27 mouse cellular contexts compared by ENCODE assay signal in the genomic region with DNA sequence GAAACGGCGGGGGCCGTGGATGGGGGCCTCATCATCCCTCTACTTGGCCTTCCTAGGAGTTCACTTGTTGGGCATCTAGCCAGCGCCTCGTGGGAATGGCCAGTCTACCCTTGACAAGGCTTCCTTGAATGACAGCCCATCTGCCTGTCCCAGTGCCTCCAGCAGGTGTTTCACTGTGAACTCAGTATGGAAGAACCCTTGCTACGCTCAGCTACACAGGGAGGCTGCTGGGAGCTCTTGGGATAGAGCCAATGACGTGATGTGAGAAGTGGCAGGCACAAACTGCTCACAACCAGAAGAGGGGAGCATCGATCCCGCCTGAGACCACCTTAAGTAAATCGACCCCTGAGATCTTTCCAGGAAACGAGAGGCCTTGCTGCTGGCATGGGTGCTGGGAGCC. TPM values are rescaled to one million over a fixed set of nuclear protein-coding genes. Genes with fewer than 3 reads are reported as not detected.
A peak's percentile ranks its signal among the peaks of the same experiment; 100 is the strongest.
DNase-seq lines count a peak whose midpoint lies in the region; ATAC-seq lines count a peak whose summit lies in the region.
"Had no signal": no experiment of that assay in that cellular context is flagged by ENCODE, and none has a peak within 500 bp of the region (broad histone marks: within the 10 kb centered on the region; RNA-seq: fewer than 3 reads in every experiment).

No protein-coding gene starts in this region.

- 71% methylated on average over 11 of the region's 11 CpGs for WGBS in embryonic facial prominence, embryonic 14.5 days
- WGBS in embryonic facial prominence, embryonic 10.5 days, result 84% methylated on average over 11 of the region's 11 CpGs
- 68% methylated on average over 11 of the region's 11 CpGs for WGBS in heart, embryonic 12.5 days

- peak; percentile 26 for DNase-seq in embryonic facial prominence, embryonic 14.5 days (ENCODE audit: low spot score)
- no peak for DNase-seq in embryonic facial prominence, embryonic 10.5 days (ENCODE audit: low spot score)
- DNase-seq in heart, postnatal 14 days, result no peak
- DNase-seq in left cerebral cortex, postnatal 4 days, result peak; percentile 42
- no peak for DNase-seq in left cerebral cortex, postnatal 36 days (ENCODE audit: low spot score in 2 of 2)
- no peak for DNase-seq in embryo, embryonic 11 days
- DNase-seq: adrenal gland, postnatal 10 days; adrenal gland, postnatal 36 days; B cell, adult 2 months; cerebellum, adult 11-12 months; cerebellum, adult 8-10 months; gastrocnemius, postnatal 25 days; heart, adult 18-20 months; kidney, adult 11 months; kidney, adult 8-10 months had no signal

- no peaks in the 10 kb centered on the region for H3K36me3 ChIP-seq in embryonic facial prominence, embryonic 14.5 days (ENCODE audit: control insufficient read depth, insufficient read depth, low read length)
- H3K36me3 ChIP-seq in embryonic facial prominence, embryonic 10.5 days (replicated peaks), result no peaks in the 10 kb centered on the region
- no peaks in the 10 kb centered on the region for H3K36me3 ChIP-seq in heart, embryonic 12.5 days
- H3K36me3 ChIP-seq: embryonic facial prominence, embryonic 15.5 days; forebrain, embryonic 12.5 days; G1E; heart, embryonic 13.5 days; hindbrain, embryonic 12.5 days had no signal

- ATAC-seq in embryonic facial prominence, embryonic 14.5 days (ENCODE audit: low read depth), result no peak
- no peak for ATAC-seq in heart, embryonic 12.5 days (ENCODE audit: insufficient number of reproducible peaks, low FRiP score)
- ATAC-seq: hindbrain, embryonic 16.5 days; inflammation-experienced regulatory T-cells, adult 6 months; Patski had no signal

- no peaks in the 10 kb centered on the region for H3K4me1 ChIP-seq in embryonic facial prominence, embryonic 14.5 days (ENCODE audit: control insufficient read depth, insufficient read depth, low read length)
- H3K4me1 ChIP-seq in embryonic facial prominence, embryonic 10.5 days, result peaks cover 16% of the 10 kb centered on the region; the same call in 1 of the 2 replicates
- H3K4me1 ChIP-seq in heart, embryonic 12.5 days (replicated peaks), result peaks cover 12% of the 10 kb centered on the region

- no peaks in the 10 kb centered on the region for H3K27me3 ChIP-seq in embryonic facial prominence, embryonic 14.5 days (replicated peaks; ENCODE audit: control insufficient read depth, insufficient read depth, low read length)
- no peaks in the 10 kb centered on the region for H3K27me3 ChIP-seq in embryonic facial prominence, embryonic 10.5 days (replicated peaks; ENCODE audit: low read depth, poor library complexity, severe bottlenecking)
- H3K27me3 ChIP-seq in heart, embryonic 12.5 days (replicated peaks), result no peaks in the 10 kb centered on the region; the same call in 1 of the 2 replicates
- H3K27me3 ChIP-seq: embryonic facial prominence, embryonic 15.5 days; forebrain, embryonic 12.5 days; heart, embryonic 13.5 days; hindbrain, embryonic 12.5 days; Patski had no signal

- no peak overlapping the region for H3K9ac ChIP-seq in embryonic facial prominence, embryonic 14.5 days (ENCODE audit: low read depth, low read length)
- H3K9ac ChIP-seq in heart, embryonic 12.5 days, result no peak overlapping the region
- H3K9ac ChIP-seq: embryonic facial prominence, embryonic 15.5 days; forebrain, embryonic 12.5 days; heart, embryonic 13.5 days; hindbrain, embryonic 12.5 days had no signal

- no peaks in the 10 kb centered on the region for H3K9me3 ChIP-seq in embryonic facial prominence, embryonic 14.5 days (ENCODE audit: control insufficient read depth, low read length)
- H3K9me3 ChIP-seq in embryonic facial prominence, embryonic 10.5 days, result peaks cover 3% of the 10 kb centered on the region; the same call in 1 of the 2 replicates
- peaks cover 15% of the 10 kb centered on the region; the same call in 1 of the 2 replicates for H3K9me3 ChIP-seq in heart, embryonic 12.5 days (replicated peaks)
- H3K9me3 ChIP-seq: embryonic facial prominence, embryonic 15.5 days; forebrain, embryonic 12.5 days; G1E; hindbrain, embryonic 12.5 days had no signal

- intact Hi-C loops in heart, postnatal 14 days (cut with DNase I), result no loop called here
- intact Hi-C loops in left cerebral cortex, postnatal 4 days (cut with DNase I), result no loop called here
- intact Hi-C loops in left cerebral cortex, postnatal 36 days (cut with DNase I), result no loop called here

- H3K4me3 ChIP-seq in embryonic facial prominence, embryonic 14.5 days (ENCODE audit: low read depth, low read length), result no peak overlapping the region
- no peak overlapping the region for H3K4me3 ChIP-seq in embryonic facial prominence, embryonic 10.5 days
- no peak overlapping the region for H3K4me3 ChIP-seq in heart, embryonic 12.5 days
- H3K4me3 ChIP-seq: embryonic facial prominence, embryonic 15.5 days; forebrain, embryonic 12.5 days; heart, embryonic 13.5 days; hindbrain, embryonic 12.5 days had no signal

- H3K4me2 ChIP-seq in embryonic facial prominence, embryonic 14.5 days (ENCODE audit: low read depth, low read length), result no peak overlapping the region
- H3K4me2 ChIP-seq in heart, embryonic 12.5 days, result no peak overlapping the region
- H3K4me2 ChIP-seq: embryonic facial prominence, embryonic 15.5 days; forebrain, embryonic 12.5 days; heart, embryonic 13.5 days; hindbrain, embryonic 12.5 days had no signal

- no peak overlapping the region for H3K27ac ChIP-seq in embryonic facial prominence, embryonic 14.5 days (replicated peaks; ENCODE audit: low read depth, low read length)
- no peak overlapping the region for H3K27ac ChIP-seq in embryonic facial prominence, embryonic 10.5 days (replicated peaks)
- 0 out of 2 replicates have a peak overlapping the region, but pooled peaks have one; percentile 13 for H3K27ac ChIP-seq in heart, embryonic 12.5 days (ENCODE audit: poor library complexity, severe bottlenecking)
- H3K27ac ChIP-seq: embryonic facial prominence, embryonic 15.5 days; forebrain, embryonic 12.5 days; hindbrain, embryonic 12.5 days had no signal

RNA-seq across cellular contexts. Expression of a gene that starts 23.7 kb away (rescaled TPM):
- polyA plus RNA-seq in embryonic facial prominence, embryonic 14.5 days (2014; fragmentation: Nextera tagmentation; extraction: Ambion mirVana), result 4.7 and 5.6 TPM in 2 replicates
- 1.2 and 1.5 TPM in 2 replicates for polyA plus RNA-seq in embryonic facial prominence, embryonic 10.5 days (2016; fragmentation: Nextera tagmentation; extraction: Ambion mirVana)
- polyA plus RNA-seq in heart, embryonic 12.5 days (2016; fragmentation: Nextera tagmentation; extraction: Ambion mirVana), result 2.7 and 3.1 TPM in 2 replicates
- under 1 TPM; 0.55 to 0.61 TPM for total RNA-seq in heart, postnatal 14 days (2021)
- 1 to 10 TPM; 7.5 to 7.7 TPM for total RNA-seq in left cerebral cortex, postnatal 4 days (2021)
- total RNA-seq in left cerebral cortex, postnatal 36 days (2021), result 10 to 100 TPM; 13.1 to 14.0 TPM
- total RNA-seq: CH12.LX; common myeloid progenitor, adult 5-6 weeks; hematopoietic stem cell, adult 5-6 weeks had no signal
- polyA plus RNA-seq: G1E had no signal

Comparison
In these comparisons a context has a peak if more than half of its experiments do, and no peak if none do; other contexts are left out.
1. DNase-seq: peak in embryonic facial prominence, embryonic 14.5 days (single experiment) and left cerebral cortex, postnatal 4 days (single experiment); none in embryonic facial prominence, embryonic 10.5 days (single experiment), heart, postnatal 14 days (0 of 2), left cerebral cortex, postnatal 36 days (0 of 2) and embryo, embryonic 11 days (single experiment).
2. RNA of a gene that starts 23.7 kb away (total RNA-seq): 13.1 to 14.0 TPM in left cerebral cortex, postnatal 36 days and 7.5 to 7.7 TPM in left cerebral cortex, postnatal 4 days; 0.55 to 0.61 TPM in heart, postnatal 14 days; every median in the first group is over 4 times any median in the second.